Mouse (Mus musculus) gastrocnemius, postnatal 4 days (tissue): ENCODE results near the gene Ddost. TPM values are rescaled to one million over a fixed set of nuclear protein-coding genes. Genes with fewer than 3 reads are reported as not detected.
A peak's percentile ranks its signal among the peaks of the same experiment; 100 is the strongest.
"Not testable (repeated sequence)": the region's sequence is repeated elsewhere in the genome, so short reads cannot be mapped to it uniquely, and the experiment has no call there.

Experiments
- DNase-seq, 2 experiments: peaks; one replicate each; pipeline ENCODE4 v3.0.0; 2021 to 2022; ENCODE audit warnings: low spot score in 2 of 2, mixed read lengths in 2 of 2
- total RNA-seq, 2 experiments: library from RNA; stranded (reverse); gene quantifications; 2 replicates each; pipeline ENCODE4 v1.2.3; 2021

The Ddost gene
- total RNA-seq, 2 experiments from 2014 or later, result 106 to 115 TPM

DNA sequence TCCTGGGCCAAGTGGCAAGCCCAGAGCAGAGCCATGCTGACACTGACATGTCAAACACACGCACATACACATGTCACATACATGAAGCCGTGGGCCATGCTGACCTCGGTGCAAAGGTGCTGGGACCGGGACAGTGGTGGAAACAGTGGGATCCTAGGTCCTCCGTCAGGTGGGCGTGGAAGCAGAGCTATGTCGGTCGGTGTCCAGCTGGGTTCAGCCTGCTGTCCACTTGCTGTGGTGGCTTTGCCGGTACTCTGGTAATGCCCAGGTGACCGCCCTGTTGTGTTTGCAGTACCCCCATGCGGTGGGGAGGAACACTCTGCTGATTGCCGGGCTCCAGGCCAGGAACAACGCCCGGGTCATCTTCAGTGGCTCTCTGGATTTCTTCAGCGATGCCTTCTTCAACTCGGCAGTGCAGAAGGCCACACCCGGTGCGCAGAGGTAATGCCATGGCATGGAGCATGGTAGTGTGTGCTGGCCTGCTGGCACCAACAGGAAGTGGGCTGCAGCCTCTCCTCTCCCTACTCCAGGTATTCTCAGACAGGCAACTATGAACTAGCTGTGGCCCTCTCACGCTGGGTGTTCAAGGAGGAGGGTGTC lies 5.9 kb downstream of the Ddost start:
- DNase-seq, result no peak

DNA sequence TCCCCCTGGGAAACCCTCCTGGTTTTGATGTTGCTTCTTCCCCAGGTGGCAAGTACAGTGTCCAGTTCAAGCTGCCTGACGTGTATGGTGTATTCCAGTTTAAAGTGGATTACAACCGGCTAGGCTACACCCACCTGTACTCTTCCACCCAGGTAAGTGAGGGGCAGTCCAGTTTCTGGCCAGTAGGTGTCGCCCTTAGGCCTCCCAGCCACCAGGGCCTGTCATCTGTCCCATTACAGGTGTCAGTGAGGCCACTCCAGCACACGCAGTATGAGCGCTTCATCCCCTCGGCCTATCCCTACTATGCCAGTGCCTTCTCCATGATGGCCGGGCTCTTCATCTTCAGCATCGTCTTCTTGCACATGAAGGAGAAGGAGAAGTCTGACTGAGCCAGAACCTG lies 7.1 kb downstream of the Ddost start:
- no peak for DNase-seq

DNA sequence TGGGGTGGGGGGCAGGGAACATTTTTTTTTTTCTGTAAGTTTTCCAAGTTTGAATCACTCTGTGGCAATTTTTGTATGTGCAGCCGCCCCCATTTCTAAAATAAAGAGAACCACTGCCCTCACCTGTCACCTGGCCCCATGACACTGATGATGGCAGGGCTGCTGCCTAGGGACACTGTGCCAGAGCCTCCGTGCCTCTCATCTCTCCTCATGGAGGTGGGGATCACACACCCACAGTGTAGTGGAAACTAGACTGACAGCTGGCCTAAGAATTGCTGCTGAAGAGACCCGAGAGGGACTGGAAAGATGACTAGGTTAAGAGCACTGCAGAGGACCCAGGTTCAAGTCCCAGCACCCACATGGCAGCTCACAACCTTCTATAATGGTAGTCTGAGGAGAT lies 7.6 kb downstream of the Ddost start:
- DNase-seq, result no peak

GRCm38 (mm10) chr4:138313021-138313420 lies 8.5 kb downstream of the Ddost start:
- DNase-seq, result no peak

- DNase-seq, result no peak
Observed at GRCm38 (mm10) chr4:138313795-138314194, 9.3 kb downstream of the Ddost start.

GRCm38 (mm10) chr4:138315781-138316180 lies 11.3 kb downstream of the Ddost start:
- no peak for DNase-seq

DNA sequence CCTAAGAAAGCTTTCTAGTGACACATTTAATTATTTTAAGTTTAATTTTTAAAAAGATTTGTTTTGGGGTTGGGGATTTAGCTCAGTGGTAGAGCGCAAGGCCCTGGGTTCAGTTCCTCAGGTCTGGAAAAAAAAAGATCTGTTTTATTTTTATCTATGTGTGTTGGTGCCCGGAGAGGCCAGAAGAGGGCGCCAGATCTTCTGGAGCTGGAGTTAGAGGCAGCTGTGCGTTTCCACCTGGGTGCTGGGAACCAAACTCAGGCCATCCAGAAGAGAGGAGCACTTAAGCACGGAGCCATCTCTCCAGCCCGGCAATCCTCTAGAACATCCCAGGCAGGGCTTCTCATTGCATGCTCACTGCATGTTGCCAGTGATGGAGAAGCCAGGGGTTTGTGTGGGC lies 11.8 kb downstream of the Ddost start:
- no peak for DNase-seq

GRCm38 (mm10) chr4:138318509-138319266 lies 14.2 kb downstream of the Ddost start:
- peak in 1 of 2 experiments; percentile 60 for DNase-seq

- DNase-seq, result peak; percentile 61 to 78
Observed at GRCm38 (mm10) chr4:138319508-138319907, 15.0 kb downstream of the Ddost start.

DNA sequence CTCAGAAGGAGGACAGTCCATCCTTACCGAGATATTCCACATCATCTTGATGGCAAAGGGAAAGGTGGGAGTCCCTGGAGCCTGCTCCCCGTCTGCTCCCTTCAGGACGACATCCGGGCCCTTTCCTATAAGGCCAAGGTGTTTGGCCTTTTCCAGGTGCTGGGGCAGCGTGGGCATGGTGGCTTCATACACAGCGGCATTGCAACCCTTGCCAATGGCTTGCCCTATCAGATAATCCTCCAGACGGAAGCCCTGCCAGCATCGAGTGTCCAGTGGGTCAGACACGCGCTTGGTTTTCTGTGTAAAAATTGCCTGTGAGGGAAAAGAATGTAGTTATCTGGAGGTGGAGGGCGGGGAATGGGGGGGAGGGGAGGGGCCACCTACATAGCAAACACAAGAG lies 16.2 kb downstream of the Ddost start:
- DNase-seq, result no peak

GRCm38 (mm10) chr4:138321488-138321887 lies 17.0 kb downstream of the Ddost start:
- DNase-seq, result no peak

- DNase-seq, result no peak
Observed at GRCm38 (mm10) chr4:138322692-138323091, 18.2 kb downstream of the Ddost start.

- no peak for DNase-seq
Observed at GRCm38 (mm10) chr4:138323753-138324152, 19.2 kb downstream of the Ddost start.

DNA sequence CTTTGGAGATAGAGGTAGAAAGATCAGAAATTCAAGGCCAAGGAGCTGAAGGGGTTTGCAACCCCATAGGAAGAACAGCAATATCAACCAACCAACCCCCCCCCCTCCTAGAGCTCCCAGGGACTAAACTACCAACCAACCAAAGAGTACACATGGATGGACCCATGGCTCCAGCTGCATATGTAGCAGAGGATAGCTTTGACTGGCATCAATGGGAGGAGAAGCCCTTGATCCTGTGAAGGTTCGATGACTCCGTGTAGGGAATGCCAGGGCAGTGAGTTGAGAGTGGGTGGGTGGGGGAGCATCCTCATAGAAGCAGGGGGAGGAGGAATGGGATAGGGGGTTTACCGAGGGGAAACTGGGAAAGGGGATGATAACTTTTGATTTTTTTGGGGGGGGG lies 19.9 kb downstream of the Ddost start:
- DNase-seq, result no peak

DNA sequence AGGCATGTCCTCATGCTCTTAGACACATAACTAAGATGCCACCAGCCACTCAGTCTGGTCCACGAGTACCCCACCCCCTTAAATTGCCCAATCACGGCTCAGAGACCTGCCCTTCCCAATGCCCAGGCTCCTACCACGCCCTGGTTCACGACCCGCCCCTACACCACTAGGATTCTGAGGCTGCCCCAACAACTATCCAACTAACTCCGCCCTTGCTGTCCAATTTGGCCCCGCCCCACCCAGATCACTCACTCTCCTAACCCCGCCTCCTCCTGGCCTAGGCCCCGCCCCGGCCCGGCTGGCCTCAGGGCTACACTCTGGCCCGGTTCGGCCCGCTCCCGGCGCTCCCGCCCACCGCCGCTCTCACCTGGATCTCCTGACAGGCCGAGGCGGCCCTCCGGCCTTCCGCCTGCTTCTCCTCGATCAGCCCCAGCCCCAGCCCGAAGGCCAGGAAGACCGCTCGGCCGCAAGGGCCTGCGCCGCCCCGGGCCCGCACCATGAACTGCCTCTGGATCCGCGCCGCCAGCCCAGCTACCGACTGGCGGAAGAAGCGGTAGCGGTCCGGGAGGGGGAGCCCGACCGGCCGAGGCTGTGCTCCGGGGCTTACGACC lies 21.0 kb downstream of the Ddost start:
- peak; percentile 94 to 97 for DNase-seq

DNA sequence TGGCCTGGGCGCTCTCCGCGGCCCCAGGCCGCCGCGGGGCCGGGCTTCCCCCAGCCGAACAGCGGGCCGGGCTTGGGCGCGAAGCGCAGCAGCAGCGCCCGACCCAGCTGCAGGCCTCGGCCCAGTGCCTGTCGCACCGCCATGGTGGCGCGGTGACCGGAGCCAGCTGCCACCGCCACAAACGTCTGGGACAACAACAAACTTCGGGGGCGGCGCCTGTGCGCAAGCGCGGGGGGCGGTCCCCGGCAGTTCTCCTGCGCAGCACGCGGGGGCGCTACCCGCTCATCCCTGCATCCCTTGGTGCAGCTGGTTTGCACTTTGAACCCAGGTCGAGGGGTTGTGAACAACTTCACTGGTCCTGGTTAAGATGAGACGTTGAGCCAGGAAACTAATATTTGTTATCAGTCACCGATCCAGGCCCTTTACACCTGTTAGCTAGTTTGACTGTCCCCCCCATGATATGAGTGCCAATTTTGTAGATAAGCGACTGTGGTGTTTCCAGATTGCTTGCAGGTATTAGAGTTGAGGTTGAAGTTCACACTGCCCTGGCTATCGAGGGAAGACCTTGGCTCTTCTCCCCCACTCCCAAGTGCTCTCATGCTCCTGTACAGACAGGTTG lies 21.7 kb downstream of the Ddost start, which contains the start of gene Pink1:
TSS of gene Pink1 (minus strand) at position 231 of the 619 bp plus-strand sequence.
- peak; percentile 85 to 91 for DNase-seq

GRCm38 (mm10) chr4:138327155-138327554 lies 22.6 kb downstream of the Ddost start:
- DNase-seq, result not testable (repeated sequence)

DNA sequence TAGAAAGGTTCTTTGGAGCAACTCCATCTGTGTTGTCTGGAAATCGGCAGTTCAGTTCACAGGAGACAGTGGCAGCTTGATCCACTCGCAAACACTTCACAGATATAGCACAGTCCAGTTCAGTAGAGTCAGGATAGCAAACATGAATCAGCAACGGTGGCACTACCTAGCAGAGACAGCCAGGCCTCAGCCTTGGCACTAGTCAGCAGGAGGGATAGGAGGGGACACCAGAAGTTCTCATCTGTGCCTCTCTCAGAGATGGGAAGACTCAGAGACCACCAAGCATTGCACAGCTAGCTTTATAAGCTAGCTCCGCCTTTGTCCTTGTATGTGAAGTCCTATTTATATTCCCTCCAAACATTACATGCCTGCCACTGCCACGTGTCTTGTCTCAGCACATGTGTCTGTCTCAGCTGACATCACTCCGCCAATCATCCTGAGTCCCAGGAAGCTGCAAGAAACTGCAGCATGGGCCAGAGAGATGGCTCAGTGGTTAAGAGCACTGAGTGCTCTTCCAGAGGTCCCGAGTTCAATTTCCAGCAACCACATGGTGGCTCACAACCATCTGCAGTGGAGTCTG lies 23.5 kb downstream of the Ddost start:
- DNase-seq, result no peak

- no peak for DNase-seq
Observed at GRCm38 (mm10) chr4:138330264-138330671, 25.7 kb downstream of the Ddost start.

- peak in 1 of 2 experiments; percentile 54 for DNase-seq
Observed at GRCm38 (mm10) chr4:138331647-138332046, 27.1 kb downstream of the Ddost start.

GRCm38 (mm10) chr4:138333135-138333534 lies 28.6 kb downstream of the Ddost start:
- no peak for DNase-seq
